Mouse (Mus musculus) embryonic facial prominence, embryonic 13.5 days (tissue): ENCODE measurements around the gene Dapp1. TPM values are rescaled to one million over a fixed set of nuclear protein-coding genes. Genes with fewer than 3 reads are reported as not detected.

Experiments
- ATAC-seq: fragments of 200-750 bp; cut with Nextera tagmentation; 2 replicates; pipeline ENCODE4 v1.8.0; 2017; ENCODE audit warnings: low read depth; ENCODE audit not compliant: insufficient number of reproducible peaks, insufficient read depth, low FRiP score, low TSS enrichment
- H3K27ac ChIP-seq: fragments of 300-500 bp; sonication (generic); 2 replicates; pipeline ENCODE4 v1.5.1; 2015; ENCODE audit warnings: moderate library complexity, mild to moderate bottlenecking, inconsistent platforms
- H3K27me3 ChIP-seq: fragments of 300-500 bp; sonication (generic); 2 replicates; pipeline ENCODE4 v1.6.1; 2015; ENCODE audit warnings: mild to moderate bottlenecking, inconsistent platforms
- H3K36me3 ChIP-seq: fragments of 300-500 bp; sonication (generic); 2 replicates; pipeline ENCODE4 v1.6.1; 2015; ENCODE audit warnings: mild to moderate bottlenecking, inconsistent platforms
- H3K4me1 ChIP-seq: fragments of 300-500 bp; sonication (generic); 2 replicates; pipeline ENCODE4 v1.6.1; 2015; ENCODE audit warnings: inconsistent platforms
- H3K4me2 ChIP-seq: fragments of 300-500 bp; sonication (generic); 2 replicates; pipeline ENCODE4 v1.6.1; 2015; ENCODE audit warnings: moderate library complexity, mild to moderate bottlenecking, inconsistent platforms
- H3K4me3 ChIP-seq: fragments of 300-500 bp; sonication (generic); 2 replicates; pipeline ENCODE4 v1.5.1; 2015; ENCODE audit warnings: mild to moderate bottlenecking, inconsistent platforms
- H3K9ac ChIP-seq: fragments of 300-500 bp; sonication (generic); 2 replicates; pipeline ENCODE4 v1.6.1; 2015; ENCODE audit warnings: mild to moderate bottlenecking, inconsistent platforms
- H3K9me3 ChIP-seq: fragments of 300-500 bp; sonication (generic); 2 replicates; pipeline ENCODE4 v1.6.1; 2016; ENCODE audit warnings: inconsistent platforms
- WGBS: fragments of 180-500 bp; shearing (Covaris S2); methylation state at CpG from one replicate; pipeline ENCODE4 v1.1.7; 2015; ENCODE audit warnings: mixed read lengths; 5-methylcytosine and 5-hydroxymethylcytosine counted together
- polyA plus RNA-seq: library from polyadenylated mRNA; unstranded; fragments of >200 nt; fragmentation: Nextera tagmentation; extraction: Ambion mirVana; gene quantifications from 2 replicates; pipeline ENCODE4 v1.2.1, GENCODE M21; 2015

The Dapp1 gene
- polyA plus RNA-seq, 1 experiment from 2014 or later = 5.9 TPM

DNA sequence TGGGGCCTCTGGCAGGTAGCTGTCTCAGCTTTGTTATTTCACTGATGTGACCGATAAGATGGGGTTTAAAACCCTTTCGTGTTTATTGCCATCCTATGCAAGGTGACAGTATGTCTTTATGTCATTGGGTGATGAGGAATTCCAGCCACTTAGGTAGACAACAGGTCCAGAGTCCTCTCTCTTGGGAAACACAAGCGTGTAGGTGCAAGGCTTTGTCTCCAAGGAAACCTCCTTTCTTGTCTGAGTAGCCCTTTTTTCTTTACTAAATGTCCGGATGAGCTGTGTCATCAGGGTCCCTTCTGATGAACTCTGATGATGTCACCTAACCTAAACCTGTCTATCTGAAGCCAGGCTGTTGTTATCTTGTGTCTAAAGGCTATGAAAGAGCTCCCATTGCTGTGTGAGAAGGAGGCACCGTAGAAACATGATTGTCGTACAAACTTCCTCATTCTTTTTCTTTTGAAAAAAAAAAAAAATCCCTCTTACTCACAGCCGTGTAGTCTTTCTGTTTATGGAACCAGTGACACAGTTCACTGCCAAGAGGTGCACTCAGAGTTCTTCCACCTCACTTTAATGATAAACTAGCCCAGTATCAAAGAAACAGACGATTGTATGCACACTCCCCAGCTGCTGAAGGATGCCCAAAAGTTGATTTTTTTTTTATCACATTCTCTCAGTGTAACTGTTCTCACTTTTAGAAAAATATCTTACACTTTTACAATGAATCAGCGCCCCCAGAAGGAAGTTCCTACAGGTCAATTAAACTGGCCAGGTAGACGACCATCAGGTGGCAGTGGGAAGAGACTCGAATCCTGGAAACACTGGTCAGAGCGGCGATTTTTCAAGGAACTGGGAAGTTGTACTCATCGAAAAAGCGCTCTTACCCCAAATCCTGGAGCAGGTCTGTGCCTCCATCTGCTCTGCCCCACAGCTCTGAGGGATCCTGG is 637 bp downstream of the Dapp1 start:
- no peaks in the 10 kb centered on the region for H3K27me3 ChIP-seq
- H3K27ac ChIP-seq = peak overlapping the region; percentile 55
- H3K4me1 ChIP-seq = peaks cover 23% of the 10 kb centered on the region
- no peaks in the 10 kb centered on the region for H3K9me3 ChIP-seq
- H3K4me2 ChIP-seq = peak overlapping the region; percentile 73
- no peaks in the 10 kb centered on the region for H3K36me3 ChIP-seq
- no peak; the same call in 1 of the 2 replicates for ATAC-seq
- peak overlapping the region; percentile 76 for H3K9ac ChIP-seq
- WGBS = 25% methylated on average over 15 of the region's 15 CpGs
- peak overlapping the region; percentile 48 for H3K4me3 ChIP-seq

- Histone ChIP-seq H3K36me3 (no peaks in the 10 kb centered on the region), H3K9ac (no peak overlapping the region), H3K4me1 (peaks cover 31% of the 10 kb centered on the region), H3K27ac (no peak overlapping the region), H3K9me3 (no peaks in the 10 kb centered on the region), H3K4me2 (no peak overlapping the region), H3K27me3 (no peaks in the 10 kb centered on the region), H3K4me3 (no peak overlapping the region)
- 54% methylated on average over 5 of the region's 5 CpGs for WGBS
- no peak for ATAC-seq
These were observed 3.1 kb downstream of the Dapp1 start for GRCm38 (mm10) chr3:137978233-137978632.

GRCm38 (mm10) chr3:137977629-137978041 is 3.7 kb downstream of the Dapp1 start:
- Histone ChIP-seq H3K36me3 (no peaks in the 10 kb centered on the region), H3K9ac (no peak overlapping the region), H3K4me3 (no peak overlapping the region), H3K9me3 (no peaks in the 10 kb centered on the region), H3K4me2 (no peak overlapping the region), H3K4me1 (peaks cover 31% of the 10 kb centered on the region), H3K27me3 (no peaks in the 10 kb centered on the region), H3K27ac (peak overlapping the region; percentile 39; the same call in 1 of the 2 replicates)
- no peak for ATAC-seq
- WGBS = 32% methylated on average over 6 of the region's 6 CpGs

DNA sequence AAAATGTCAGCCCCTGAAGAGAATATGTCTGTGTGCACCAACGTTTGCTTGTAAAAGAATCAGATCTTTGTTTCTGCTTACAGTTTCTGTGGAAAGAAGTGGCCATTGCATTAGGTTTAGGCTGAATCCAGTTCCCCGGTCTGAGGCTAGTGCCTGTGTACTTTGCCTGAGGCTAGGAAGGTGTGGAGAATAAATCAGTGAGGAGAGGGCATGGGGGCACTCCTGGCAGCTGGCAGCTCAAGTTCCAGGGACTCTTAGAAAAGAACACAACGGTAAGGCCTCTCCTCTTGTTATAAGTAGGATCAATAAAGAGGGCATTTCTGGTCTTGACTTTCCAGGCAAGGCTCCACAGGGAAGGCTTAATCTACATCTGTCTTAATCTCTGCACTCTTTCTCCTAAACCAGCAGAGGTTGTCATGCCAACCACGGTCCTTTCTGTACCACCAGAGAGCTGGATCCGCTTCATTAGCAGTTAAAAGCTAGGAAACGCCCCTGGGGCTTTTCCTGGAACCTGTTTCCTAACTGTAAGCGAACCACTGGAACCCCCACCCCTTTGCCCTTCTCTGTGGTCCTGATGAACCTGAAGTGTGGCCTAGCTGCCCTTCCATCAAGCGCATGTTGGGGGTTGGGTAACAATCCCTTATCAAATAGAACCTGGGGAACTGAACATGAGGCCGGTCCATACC is 4.3 kb downstream of the Dapp1 start:
- Histone ChIP-seq H3K4me3 (no peak overlapping the region), H3K9ac (no peak overlapping the region), H3K27me3 (no peaks in the 10 kb centered on the region), H3K4me2 (no peak overlapping the region), H3K4me1 (peaks cover 31% of the 10 kb centered on the region), H3K9me3 (no peaks in the 10 kb centered on the region), H3K27ac (peak overlapping the region; percentile 39), H3K36me3 (no peaks in the 10 kb centered on the region)
- 21% methylated on average over 9 of the region's 9 CpGs for WGBS
- no peak for ATAC-seq

DNA sequence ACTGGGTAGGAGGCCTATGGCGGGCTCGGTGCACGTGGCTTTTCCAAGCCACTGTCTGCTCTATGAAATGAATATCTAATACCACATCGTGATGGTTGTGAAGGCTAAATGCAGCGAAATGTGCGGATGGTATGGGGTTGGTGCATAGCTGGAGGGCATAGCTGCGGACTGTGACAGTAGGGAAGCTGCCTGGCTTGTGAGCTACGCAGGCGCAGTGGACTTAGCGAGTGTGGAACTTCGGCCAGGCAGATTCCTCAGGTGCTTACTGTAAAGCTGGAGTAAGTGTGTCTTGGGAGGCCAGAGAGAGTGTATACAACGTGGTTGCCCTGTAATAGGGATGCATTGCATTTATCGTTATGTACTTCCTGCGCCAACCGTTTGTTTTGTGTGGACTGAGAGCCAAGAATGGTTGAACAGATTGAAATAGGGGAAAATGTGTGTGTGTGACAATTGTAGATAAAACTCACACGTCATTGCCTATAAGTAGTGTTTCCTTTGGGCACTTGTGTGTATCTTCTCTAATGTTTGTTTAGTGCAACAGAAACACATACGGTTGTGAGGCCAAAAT is 5.4 kb downstream of the Dapp1 start:
- Histone ChIP-seq H3K9me3 (no peaks in the 10 kb centered on the region), H3K4me3 (no peak overlapping the region), H3K27ac (no peak overlapping the region), H3K9ac (no peak overlapping the region), H3K36me3 (no peaks in the 10 kb centered on the region), H3K4me2 (no peak overlapping the region), H3K27me3 (no peaks in the 10 kb centered on the region), H3K4me1 (peaks cover 24% of the 10 kb centered on the region)
- WGBS = 82% methylated on average over 17 of the region's 17 CpGs
- no peak for ATAC-seq

DNA sequence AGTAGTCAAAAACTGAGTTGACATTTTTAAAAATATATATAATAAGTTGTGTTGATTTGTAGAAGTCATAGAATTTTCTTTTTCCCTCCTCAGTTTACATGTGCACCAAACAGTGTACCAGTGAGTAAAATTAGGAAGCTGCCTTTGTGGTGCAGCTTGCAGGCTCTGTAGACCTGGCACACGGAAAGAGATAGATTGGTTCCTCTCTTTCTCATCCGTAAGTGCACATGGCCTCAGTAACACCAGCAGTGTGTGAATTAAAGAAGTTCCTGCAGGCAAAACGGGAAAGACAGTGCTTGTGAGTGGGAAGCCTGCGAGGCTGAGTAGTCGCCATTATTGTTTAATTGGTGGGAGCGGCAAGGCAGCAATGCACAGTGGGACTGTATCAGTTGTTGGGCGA is 5.9 kb downstream of the Dapp1 start:
- Histone ChIP-seq H3K27ac (no peak overlapping the region), H3K4me1 (peaks cover 21% of the 10 kb centered on the region), H3K4me3 (no peak overlapping the region), H3K27me3 (no peaks in the 10 kb centered on the region), H3K9ac (no peak overlapping the region), H3K36me3 (no peaks in the 10 kb centered on the region), H3K4me2 (no peak overlapping the region), H3K9me3 (no peaks in the 10 kb centered on the region)
- no peak for ATAC-seq
- WGBS = 72% methylated on average over 7 of the region's 7 CpGs

DNA sequence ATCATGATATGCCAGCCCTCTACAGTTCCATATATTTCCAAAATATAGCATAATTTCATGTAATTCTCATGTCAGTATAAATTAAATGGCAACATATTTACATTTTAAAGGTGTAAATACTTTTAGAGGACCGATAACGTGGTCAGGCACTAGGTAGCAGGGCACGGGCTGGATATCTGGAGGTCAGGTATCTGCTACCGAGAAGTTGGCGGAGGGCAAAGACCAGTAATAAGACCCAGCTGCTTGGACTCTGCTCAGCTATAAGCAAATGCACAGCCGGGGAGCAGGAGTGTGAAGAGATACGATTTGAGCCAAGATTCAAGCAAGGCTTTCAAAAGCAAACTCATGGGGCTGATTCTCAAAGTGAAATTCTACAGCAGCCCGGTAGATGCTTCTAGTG is 7.0 kb downstream of the Dapp1 start:
- H3K9me3 ChIP-seq = no peaks in the 10 kb centered on the region
- ATAC-seq = no peak
- no peak overlapping the region for H3K9ac ChIP-seq
- H3K4me2 ChIP-seq = no peak overlapping the region
- no peaks in the 10 kb centered on the region for H3K36me3 ChIP-seq
- H3K4me3 ChIP-seq = no peak overlapping the region
- no peak overlapping the region for H3K27ac ChIP-seq
- 35% methylated on average over 8 of the region's 8 CpGs for WGBS
- H3K4me1 ChIP-seq = peaks cover 17% of the 10 kb centered on the region
- H3K27me3 ChIP-seq = no peaks in the 10 kb centered on the region

DNA sequence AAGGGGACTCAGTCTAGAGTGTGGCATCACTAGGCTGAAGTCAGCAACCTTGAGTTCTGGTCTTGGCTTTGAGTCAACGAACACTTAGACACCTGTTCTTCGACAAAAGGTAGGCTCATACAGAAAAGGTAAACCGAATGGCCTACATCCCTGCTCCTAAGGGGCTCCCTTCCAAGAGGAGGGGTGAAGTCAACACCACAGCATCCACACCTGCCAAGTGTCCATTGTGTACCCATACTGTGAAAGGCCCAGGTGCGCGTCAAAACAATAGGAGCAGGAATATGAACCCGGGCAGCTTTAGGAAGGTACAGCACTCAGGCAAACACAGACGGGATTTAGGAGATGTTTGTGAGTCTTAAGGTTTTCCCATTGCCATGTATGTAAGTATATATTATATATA is 8.4 kb downstream of the Dapp1 start:
- peak; percentile 77; the same call in 1 of the 2 replicates for ATAC-seq
- H3K27ac ChIP-seq = no peak overlapping the region
- no peaks in the 10 kb centered on the region for H3K36me3 ChIP-seq
- no peak overlapping the region for H3K4me2 ChIP-seq
- no peaks in the 10 kb centered on the region for H3K9me3 ChIP-seq
- WGBS = 90% methylated on average over 7 of the region's 7 CpGs
- no peak overlapping the region for H3K9ac ChIP-seq
- H3K4me1 ChIP-seq = peaks cover 17% of the 10 kb centered on the region
- H3K4me3 ChIP-seq = no peak overlapping the region
- H3K27me3 ChIP-seq = no peaks in the 10 kb centered on the region

- H3K4me2 ChIP-seq = no peak overlapping the region
- H3K4me1 ChIP-seq = peaks cover 13% of the 10 kb centered on the region
- no peaks in the 10 kb centered on the region for H3K27me3 ChIP-seq
- 84% methylated on average over 5 of the region's 5 CpGs for WGBS
- H3K4me3 ChIP-seq = no peak overlapping the region
- no peaks in the 10 kb centered on the region for H3K36me3 ChIP-seq
- no peak overlapping the region for H3K9ac ChIP-seq
- H3K27ac ChIP-seq = peak overlapping the region; percentile 48
- no peaks in the 10 kb centered on the region for H3K9me3 ChIP-seq
- ATAC-seq = no peak
These were observed 9.1 kb downstream of the Dapp1 start for GRCm38 (mm10) chr3:137972224-137972623.

DNA sequence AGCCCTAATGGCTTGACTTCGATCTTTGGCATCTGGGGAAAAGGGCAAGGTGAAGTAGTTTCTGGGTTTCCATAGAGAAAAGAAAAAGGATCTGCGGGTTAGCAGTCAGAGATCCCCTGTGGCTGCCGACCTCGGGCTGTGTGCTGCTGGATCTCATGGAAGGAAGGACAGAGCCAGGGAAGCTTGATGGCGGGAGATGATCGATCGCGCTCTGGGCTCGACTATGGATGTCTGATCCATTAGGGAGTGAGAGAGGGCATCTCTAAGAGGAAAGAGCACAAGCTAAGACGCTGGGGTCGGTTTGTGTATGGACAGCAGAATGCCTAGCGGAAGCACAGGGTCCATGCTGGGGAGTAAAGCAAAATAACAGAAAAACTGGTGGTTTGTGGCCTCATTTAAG is 11.4 kb downstream of the Dapp1 start:
- H3K27me3 ChIP-seq = no peaks in the 10 kb centered on the region
- no peak for ATAC-seq
- no peaks in the 10 kb centered on the region for H3K9me3 ChIP-seq
- peak overlapping the region; percentile 23 for H3K4me3 ChIP-seq
- peak overlapping the region; percentile 45 for H3K4me2 ChIP-seq
- WGBS = 45% methylated on average over 12 of the region's 12 CpGs
- H3K4me1 ChIP-seq = 0 out of 2 replicates have a peak, but pooled peaks cover 7% of the 10 kb centered on the region
- H3K27ac ChIP-seq = no peak overlapping the region
- H3K36me3 ChIP-seq = no peaks in the 10 kb centered on the region
- H3K9ac ChIP-seq = 0 out of 2 replicates have a peak overlapping the region, but pooled peaks have one; percentile 11

- no peaks in the 10 kb centered on the region for H3K36me3 ChIP-seq
- H3K4me2 ChIP-seq = no peak overlapping the region
- no peaks in the 10 kb centered on the region for H3K4me1 ChIP-seq
- no peaks in the 10 kb centered on the region for H3K27me3 ChIP-seq
- H3K9me3 ChIP-seq = no peaks in the 10 kb centered on the region
- no peak overlapping the region for H3K9ac ChIP-seq
- H3K4me3 ChIP-seq = no peak overlapping the region
- H3K27ac ChIP-seq = no peak overlapping the region
- WGBS = 82% methylated on average over 9 of the region's 9 CpGs
- no peak for ATAC-seq
These were observed 12.4 kb downstream of the Dapp1 start for GRCm38 (mm10) chr3:137968820-137969486.
